ENCODE assay signal across 9 mouse cellular contexts in genomic region chr4:63404205-63404604, GRCm38 (mm10). TPM values are rescaled to one million over a fixed set of nuclear protein-coding genes. Genes with fewer than 3 reads are reported as not detected.
A peak's percentile ranks its signal among the peaks of the same experiment; 100 is the strongest.
DNase-seq lines count a peak whose midpoint lies in the region; ATAC-seq and TF ChIP-seq lines count a peak whose summit lies in the region.
"Had no signal": no experiment of that assay in that cellular context is flagged by ENCODE, and none has a peak within 500 bp of the region (broad histone marks: within the 10 kb centered on the region; RNA-seq: fewer than 3 reads in every experiment).

No protein-coding gene starts in this region.

- DNase-seq in kidney, postnatal 0 days (ENCODE audit: low spot score), result no peak
- no peak for DNase-seq in kidney, postnatal 10 days
- DNase-seq in liver, postnatal 0 days, result no peak
- no peak for DNase-seq in stomach, postnatal 0 days (ENCODE audit: low spot score)
- DNase-seq in layer of hippocampus, postnatal 10 days (ENCODE audit: low spot score in 2 of 2), result no peak
- DNase-seq in right cerebral cortex, postnatal 14 days, result no peak
- DNase-seq in urinary bladder, postnatal 36 days (ENCODE audit: low spot score in 2 of 2), result no peak

- H3K36me3 ChIP-seq in kidney, postnatal 0 days (ENCODE audit: insufficient read depth, low read length), result no peaks in the 10 kb centered on the region
- H3K36me3 ChIP-seq in forebrain, embryonic 12.5 days (replicated peaks), result no peaks in the 10 kb centered on the region
- H3K36me3 ChIP-seq in liver, postnatal 0 days (replicated peaks; ENCODE audit: insufficient read depth, low read length), result no peaks in the 10 kb centered on the region
- H3K36me3 ChIP-seq in stomach, postnatal 0 days (ENCODE audit: control insufficient read depth, insufficient read depth, low read length), result no peaks in the 10 kb centered on the region

- no peaks in the 10 kb centered on the region for H3K9me3 ChIP-seq in kidney, postnatal 0 days (replicated peaks; ENCODE audit: low read length)
- no peaks in the 10 kb centered on the region for H3K9me3 ChIP-seq in forebrain, embryonic 12.5 days
- H3K9me3 ChIP-seq in liver, postnatal 0 days (ENCODE audit: low read length), result no peaks in the 10 kb centered on the region
- H3K9me3 ChIP-seq in stomach, postnatal 0 days (ENCODE audit: control insufficient read depth, low read length), result no peaks in the 10 kb centered on the region

- 0 out of 2 replicates have a peak overlapping the region, but pooled peaks have one; percentile 49 for H3K9ac ChIP-seq in kidney, postnatal 0 days (ENCODE audit: low read depth, low read length)
- no peak overlapping the region for H3K9ac ChIP-seq in forebrain, embryonic 12.5 days
- H3K9ac ChIP-seq in liver, postnatal 0 days (replicated peaks), result peak overlapping the region; percentile 36
- H3K9ac ChIP-seq in stomach, postnatal 0 days (ENCODE audit: low read length), result no peak overlapping the region

- no peak for TF ChIP-seq EP300 in liver, postnatal 0 days (IDR thresholded peaks at IDR 0.05; ENCODE audit: low read depth)
- TF ChIP-seq EP300 in stomach, postnatal 0 days (optimal IDR thresholded peaks at IDR 0.05), result no peak

- TF ChIP-seq CTCF in kidney, postnatal 0 days (IDR thresholded peaks at IDR 0.05; ENCODE audit: low read depth), result no peak
- no peak for TF ChIP-seq CTCF in liver, postnatal 0 days (IDR thresholded peaks at IDR 0.05; ENCODE audit: low read depth)
- TF ChIP-seq CTCF in stomach, postnatal 0 days (IDR thresholded peaks at IDR 0.05; ENCODE audit: low read depth), result no peak

- H3K27ac ChIP-seq in kidney, postnatal 0 days, result peak overlapping the region; percentile 85; the same call in 1 of the 2 replicates
- H3K27ac ChIP-seq in forebrain, embryonic 12.5 days, result peak overlapping the region; percentile 92
- H3K27ac ChIP-seq in liver, postnatal 0 days (ENCODE audit: low read depth), result peak overlapping the region; percentile 92
- H3K27ac ChIP-seq in stomach, postnatal 0 days (replicated peaks), result peak overlapping the region; percentile 90; the same call in 1 of the 2 replicates

- peaks cover 38% of the 10 kb centered on the region for H3K4me1 ChIP-seq in kidney, postnatal 0 days (replicated peaks; ENCODE audit: insufficient read depth, low read length)
- peaks cover 77% of the 10 kb centered on the region for H3K4me1 ChIP-seq in forebrain, embryonic 12.5 days
- H3K4me1 ChIP-seq in liver, postnatal 0 days (ENCODE audit: insufficient read depth), result peaks cover 59% of the 10 kb centered on the region
- H3K4me1 ChIP-seq in stomach, postnatal 0 days (replicated peaks; ENCODE audit: control insufficient read depth, insufficient read depth), result peaks cover 15% of the 10 kb centered on the region

- 41% methylated on average over 7 of the region's 7 CpGs for WGBS in kidney, postnatal 0 days
- 82% methylated on average over 7 of the region's 7 CpGs for WGBS in forebrain, embryonic 12.5 days
- WGBS in liver, postnatal 0 days (ENCODE audit: insufficient replicate concordance), result 36% methylated on average over 7 of the region's 7 CpGs
- 66% methylated on average over 7 of the region's 7 CpGs for WGBS in stomach, postnatal 0 days

- no peaks in the 10 kb centered on the region for H3K27me3 ChIP-seq in kidney, postnatal 0 days (ENCODE audit: insufficient read depth, low read length)
- no peaks in the 10 kb centered on the region for H3K27me3 ChIP-seq in forebrain, embryonic 12.5 days
- H3K27me3 ChIP-seq in liver, postnatal 0 days (ENCODE audit: insufficient read depth, low read length), result 0 out of 2 replicates have a peak, but pooled peaks cover 2% of the 10 kb centered on the region
- no peaks in the 10 kb centered on the region for H3K27me3 ChIP-seq in stomach, postnatal 0 days (ENCODE audit: control insufficient read depth, insufficient read depth, low read length)

- ATAC-seq in kidney, postnatal 0 days (replicated peaks; ENCODE audit: low FRiP score, low read depth), result no peak
- ATAC-seq in forebrain, embryonic 12.5 days (ENCODE audit: low FRiP score), result no peak
- no peak for ATAC-seq in liver, postnatal 0 days
- ATAC-seq in stomach, postnatal 0 days (ENCODE audit: low FRiP score, low TSS enrichment), result no peak

- no peak overlapping the region for H3K4me3 ChIP-seq in kidney, postnatal 0 days (replicated peaks; ENCODE audit: low read depth, low read length)
- H3K4me3 ChIP-seq in forebrain, embryonic 12.5 days (replicated peaks), result no peak overlapping the region
- no peak overlapping the region for H3K4me3 ChIP-seq in liver, postnatal 0 days (ENCODE audit: low read depth, low read length)
- no peak overlapping the region for H3K4me3 ChIP-seq in stomach, postnatal 0 days (ENCODE audit: low read depth, low read length)

- H3K4me2 ChIP-seq in kidney, postnatal 0 days (ENCODE audit: low read length), result peak overlapping the region; percentile 67
- H3K4me2 ChIP-seq in forebrain, embryonic 12.5 days, result peak overlapping the region; percentile 49; the same call in 1 of the 2 replicates
- H3K4me2 ChIP-seq in liver, postnatal 0 days (ENCODE audit: low read depth, low read length), result peak overlapping the region; percentile 60
- H3K4me2 ChIP-seq in stomach, postnatal 0 days (replicated peaks; ENCODE audit: low read depth), result 0 out of 2 replicates have a peak overlapping the region, but pooled peaks have one; percentile 1

RNA-seq across cellular contexts. Expression of gene Akna, which starts 1.1 kb away (rescaled TPM):
- 2.9 and 3.3 TPM in 2 replicates for polyA plus RNA-seq in kidney, postnatal 0 days (2015; fragmentation: Nextera tagmentation; extraction: Ambion mirVana)
- 24.6 and 29.3 TPM in 2 replicates for polyA plus RNA-seq in forebrain, embryonic 12.5 days (2016; fragmentation: Nextera tagmentation; extraction: Ambion mirVana)
- polyA plus RNA-seq in liver, postnatal 0 days (2015; fragmentation: Nextera tagmentation; extraction: Ambion mirVana), result 4.6 and 5.2 TPM in 2 replicates
- polyA plus RNA-seq in stomach, postnatal 0 days (2015; fragmentation: Nextera tagmentation; extraction: Ambion mirVana), result 2.0 and 2.2 TPM in 2 replicates
- total RNA-seq in layer of hippocampus, postnatal 10 days (2021), result 1 to 10 TPM; 4.0 to 5.0 TPM

RNA-seq across cellular contexts. Expression of gene Orm2, which starts 42.0 kb away (rescaled TPM):
- polyA plus RNA-seq in kidney, postnatal 0 days (2015; fragmentation: Nextera tagmentation; extraction: Ambion mirVana), result not detected in 2 replicates
- polyA plus RNA-seq in forebrain, embryonic 12.5 days (2016; fragmentation: Nextera tagmentation; extraction: Ambion mirVana), result not detected in 2 replicates
- not detected in 2 replicates for polyA plus RNA-seq in liver, postnatal 0 days (2015; fragmentation: Nextera tagmentation; extraction: Ambion mirVana)
- polyA plus RNA-seq in stomach, postnatal 0 days (2015; fragmentation: Nextera tagmentation; extraction: Ambion mirVana), result not detected in 2 replicates
- not detected for total RNA-seq in layer of hippocampus, postnatal 10 days (2021)
- total RNA-seq: heart, postnatal 10 days had no signal

RNA-seq across cellular contexts. Expression of gene Orm3, which starts 48.2 kb away (rescaled TPM):
- polyA plus RNA-seq in kidney, postnatal 0 days (2015; fragmentation: Nextera tagmentation; extraction: Ambion mirVana), result not detected in 2 replicates
- polyA plus RNA-seq in forebrain, embryonic 12.5 days (2016; fragmentation: Nextera tagmentation; extraction: Ambion mirVana), result not detected in 2 replicates
- not detected in 2 replicates for polyA plus RNA-seq in liver, postnatal 0 days (2015; fragmentation: Nextera tagmentation; extraction: Ambion mirVana)
- not detected in 2 replicates for polyA plus RNA-seq in stomach, postnatal 0 days (2015; fragmentation: Nextera tagmentation; extraction: Ambion mirVana)
- not detected for total RNA-seq in layer of hippocampus, postnatal 10 days (2021)

RNA-seq across cellular contexts. Expression of gene Orm1, which starts 59.8 kb away (rescaled TPM):
- polyA plus RNA-seq in kidney, postnatal 0 days (2015; fragmentation: Nextera tagmentation; extraction: Ambion mirVana), result not detected in 2 replicates
- polyA plus RNA-seq in forebrain, embryonic 12.5 days (2016; fragmentation: Nextera tagmentation; extraction: Ambion mirVana), result not detected in 2 replicates
- 2.5 and 4.5 TPM in 2 replicates for polyA plus RNA-seq in liver, postnatal 0 days (2015; fragmentation: Nextera tagmentation; extraction: Ambion mirVana)
- polyA plus RNA-seq in stomach, postnatal 0 days (2015; fragmentation: Nextera tagmentation; extraction: Ambion mirVana), result 16.3 and 17.4 TPM in 2 replicates
- total RNA-seq in layer of hippocampus, postnatal 10 days (2021), result not detected

Comparison
In these comparisons a context has a peak if more than half of its experiments do, and no peak if none do; other contexts are left out.
1. H3K4me2 ChIP-seq: peak in every context shown above with its lines; median percentile 67 in kidney, postnatal 0 days; 60 in liver, postnatal 0 days; 49 in forebrain, embryonic 12.5 days; 1 in stomach, postnatal 0 days.
2. H3K9ac ChIP-seq: peak in kidney, postnatal 0 days (single experiment) and liver, postnatal 0 days (single experiment); none in forebrain, embryonic 12.5 days (single experiment) and stomach, postnatal 0 days (single experiment).
3. Peak in every context shown above with its lines, with median percentiles within 50 percentile points of each other: H3K27ac ChIP-seq.